Mouse (Mus musculus) cerebellum, adult 9-11 months (tissue): ENCODE measurements around the gene Micu1.
"Not testable (repeated sequence)": the region's sequence is repeated elsewhere in the genome, so short reads cannot be mapped to it uniquely, and the experiment has no call there.

ENCODE experiments used
- DNase-seq: peaks from one replicate; pipeline ENCODE4 v3.0.0; 2022

The Micu1 gene

DNA sequence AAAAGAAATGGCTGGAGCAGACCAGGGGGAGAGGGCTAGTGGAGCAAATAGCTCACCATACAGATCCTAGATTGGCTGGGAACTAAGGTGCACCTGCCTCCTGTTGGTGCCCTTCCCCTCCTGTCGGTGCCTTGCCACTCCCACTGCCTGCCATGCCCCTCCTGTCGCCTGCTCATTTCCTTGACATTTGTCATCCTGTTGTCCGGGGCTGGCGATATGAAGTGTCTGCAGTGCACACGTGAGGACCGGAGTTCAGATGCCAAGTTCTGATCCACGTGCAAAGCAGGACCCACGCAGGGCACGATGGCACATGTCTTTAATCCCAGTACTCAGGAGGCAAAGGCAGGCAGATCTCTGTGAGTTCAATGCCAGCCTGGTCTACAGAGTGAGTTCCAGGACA, 158.4 kb downstream of the Micu1 start:
- DNase-seq, result no peak

DNA sequence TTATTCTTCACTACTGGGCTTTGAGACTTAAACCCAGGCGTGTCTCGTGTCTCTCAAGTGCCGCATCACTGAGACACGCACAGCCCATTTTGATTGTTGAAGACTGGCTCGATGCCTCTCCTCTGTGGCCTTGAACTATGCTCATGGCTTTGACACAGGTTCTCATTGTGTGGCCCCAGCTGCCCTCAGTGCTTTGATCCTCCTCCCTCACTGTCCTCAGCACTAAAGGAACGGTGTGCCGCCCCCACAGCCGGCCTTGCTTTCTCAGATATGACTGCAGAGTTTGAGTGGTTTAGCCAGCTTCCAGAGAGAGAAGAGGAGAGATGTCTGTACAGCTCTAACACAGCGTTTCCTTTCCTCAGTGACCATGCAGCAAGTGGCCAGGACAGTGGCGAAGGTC, 158.9 kb downstream of the Micu1 start:
- DNase-seq, result no peak

DNA sequence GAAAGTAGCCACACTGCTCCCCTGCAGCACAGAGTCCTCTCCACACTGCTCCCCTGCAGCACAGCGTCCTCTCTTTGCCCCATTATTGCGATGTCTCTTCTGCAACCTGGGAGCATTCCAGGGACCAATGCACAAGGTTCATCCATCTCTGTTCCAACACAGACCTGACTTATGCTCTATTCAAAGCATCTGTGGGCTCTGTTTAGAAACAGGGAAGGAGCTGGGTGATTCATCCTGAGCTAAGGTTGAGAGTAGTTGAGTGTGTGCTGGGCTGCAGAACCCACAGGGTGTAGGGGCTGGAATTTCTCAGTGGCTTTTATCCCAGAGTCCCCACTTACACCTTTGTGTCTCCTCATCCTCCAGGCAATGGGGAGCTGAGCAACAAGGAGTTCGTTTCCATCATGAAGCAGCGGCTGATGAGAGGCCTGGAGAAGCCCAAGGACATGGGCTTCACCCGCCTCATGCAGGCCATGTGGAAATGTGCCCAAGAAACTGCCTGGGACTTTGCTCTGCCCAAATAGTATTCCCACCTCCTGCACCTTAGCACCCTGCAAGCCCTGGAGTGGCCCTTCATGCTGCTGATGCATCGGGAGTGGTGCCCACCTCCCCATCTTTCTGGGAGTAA, 160.7 kb downstream of the Micu1 start:
- no peak for DNase-seq

DNA sequence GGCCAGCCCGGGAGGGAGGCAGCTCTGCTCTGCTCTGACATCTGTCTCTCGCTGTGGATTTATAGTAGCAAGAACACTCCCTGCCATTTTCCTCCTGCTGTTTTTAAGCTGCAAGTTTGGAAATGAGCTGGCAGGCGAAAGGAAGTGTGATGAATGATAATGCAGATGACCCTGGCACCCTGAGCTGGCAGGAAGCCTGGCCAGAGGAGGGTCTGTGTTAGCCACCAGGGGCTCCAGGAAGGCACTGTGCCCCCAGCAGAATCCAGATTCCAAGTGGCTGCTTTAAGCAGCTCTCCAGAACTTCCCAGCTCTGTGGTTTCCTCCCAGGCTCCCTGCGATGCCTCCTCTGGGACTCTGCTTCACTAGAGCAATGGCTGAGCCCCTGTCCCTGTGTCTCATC, 161.3 kb downstream of the Micu1 start:
- no peak for DNase-seq

DNA sequence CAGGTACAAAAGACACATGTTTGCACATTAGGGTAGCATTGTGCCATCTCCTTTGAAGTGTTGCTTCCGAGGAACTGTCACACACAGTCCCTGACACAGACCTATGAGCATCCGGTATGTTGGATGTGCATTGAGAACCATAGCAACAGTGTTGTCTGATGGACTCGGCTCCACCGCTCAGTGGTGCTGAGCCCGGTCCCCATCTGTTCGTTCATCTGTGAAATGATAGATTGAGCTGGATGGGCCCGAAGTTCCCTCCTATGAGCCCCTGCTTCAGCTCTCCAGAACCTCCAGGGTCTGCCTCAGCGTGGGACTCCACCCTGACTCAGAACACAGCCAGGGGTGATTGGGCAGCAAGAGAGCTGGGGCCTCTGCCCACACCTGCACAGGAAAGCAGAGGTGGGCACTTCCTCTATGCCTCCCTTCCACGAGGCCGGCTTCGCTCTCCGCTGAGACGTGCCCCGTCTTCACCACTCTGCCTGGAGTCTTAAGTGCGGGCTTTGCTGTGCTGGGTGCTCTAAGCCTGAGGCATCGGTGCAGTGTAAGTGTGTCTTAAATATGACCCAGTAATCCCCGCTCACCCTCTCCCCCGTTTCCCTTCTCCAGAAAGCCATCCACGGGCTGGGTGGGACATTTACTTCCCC, 162.1 kb downstream of the Micu1 start:
- DNase-seq, result no peak

DNA sequence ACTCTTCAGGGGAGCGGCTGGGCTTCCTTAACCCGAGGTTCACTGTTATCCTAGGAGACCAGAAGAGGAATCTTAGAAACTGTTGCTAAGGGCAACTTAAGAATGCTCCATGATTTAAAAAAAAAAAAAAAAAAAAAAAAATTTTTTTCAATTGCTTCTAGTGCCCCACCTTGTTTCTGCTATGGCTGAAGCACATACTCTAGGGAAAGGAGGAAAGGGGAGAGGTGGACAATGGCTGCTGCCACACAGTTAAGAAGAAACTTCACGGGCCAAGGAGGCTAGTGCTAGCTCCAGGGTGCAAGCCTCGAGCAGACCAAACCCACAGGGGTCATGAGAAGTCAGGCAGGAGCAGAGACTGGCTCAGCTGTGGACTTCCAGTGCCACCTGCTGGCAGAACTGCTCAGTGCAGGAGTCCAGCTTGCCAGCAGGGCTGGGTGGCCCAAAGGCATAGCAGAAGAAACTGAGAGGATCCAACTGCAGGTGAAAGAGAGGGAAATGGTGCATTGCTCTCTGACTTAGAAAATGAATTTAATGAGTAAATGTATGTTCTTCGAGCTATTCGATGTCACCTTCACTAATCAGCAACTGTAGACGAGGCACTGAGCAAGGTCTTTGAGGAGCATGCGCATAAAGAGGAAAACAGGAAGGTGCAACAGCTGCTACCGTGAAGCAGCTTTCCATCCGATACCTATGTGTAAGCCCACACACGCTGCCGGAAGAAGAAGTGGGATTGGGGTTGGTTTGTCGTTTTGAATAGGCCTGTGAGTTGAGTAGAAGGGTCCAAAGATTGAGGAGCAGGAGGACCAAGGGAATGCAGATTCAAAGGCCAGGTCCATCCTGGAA, 162.8 kb downstream of the Micu1 start:
- peak; percentile 75 for DNase-seq

DNA sequence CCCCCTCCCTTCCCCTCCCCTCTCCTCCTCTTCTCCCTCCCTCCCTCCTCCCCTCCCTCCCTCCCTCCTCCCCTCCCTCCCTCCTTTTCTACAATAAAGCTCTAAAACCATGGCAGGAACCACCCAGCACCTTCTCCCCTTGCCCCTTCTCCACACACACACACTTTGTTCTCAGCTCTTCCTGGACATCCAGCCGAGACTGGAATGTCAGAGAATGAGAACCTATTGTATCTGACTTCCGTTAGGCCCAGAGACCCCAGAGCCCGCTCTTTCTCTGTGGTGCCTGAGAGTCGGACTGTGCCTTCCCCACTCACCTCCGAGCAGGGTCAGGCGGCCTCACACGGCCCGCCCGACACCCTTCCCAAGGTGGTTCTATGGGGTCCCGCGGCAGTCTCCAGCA, 166.0 kb downstream of the Micu1 start:
- DNase-seq, result no peak

DNA sequence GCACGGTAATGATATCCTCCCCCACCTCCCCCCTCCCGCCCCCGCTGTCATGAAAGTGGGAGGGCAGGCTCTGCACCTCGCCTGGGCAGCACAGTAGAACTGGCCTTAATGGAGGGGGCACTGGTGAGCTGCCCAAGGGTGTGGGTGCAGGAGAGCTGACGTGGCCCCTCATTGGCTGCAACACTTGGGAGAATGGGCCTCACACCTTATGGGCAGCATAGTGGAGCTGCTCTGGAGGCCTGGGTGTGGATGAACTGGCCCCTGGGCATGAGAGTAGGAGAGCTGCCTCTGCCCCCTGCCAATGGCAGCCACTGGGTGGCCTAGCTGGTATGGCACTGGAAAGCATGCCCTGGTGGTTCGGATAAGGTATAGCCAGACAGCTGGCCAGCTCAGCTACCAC, 167.8 kb downstream of the Micu1 start:
- no peak for DNase-seq

DNA sequence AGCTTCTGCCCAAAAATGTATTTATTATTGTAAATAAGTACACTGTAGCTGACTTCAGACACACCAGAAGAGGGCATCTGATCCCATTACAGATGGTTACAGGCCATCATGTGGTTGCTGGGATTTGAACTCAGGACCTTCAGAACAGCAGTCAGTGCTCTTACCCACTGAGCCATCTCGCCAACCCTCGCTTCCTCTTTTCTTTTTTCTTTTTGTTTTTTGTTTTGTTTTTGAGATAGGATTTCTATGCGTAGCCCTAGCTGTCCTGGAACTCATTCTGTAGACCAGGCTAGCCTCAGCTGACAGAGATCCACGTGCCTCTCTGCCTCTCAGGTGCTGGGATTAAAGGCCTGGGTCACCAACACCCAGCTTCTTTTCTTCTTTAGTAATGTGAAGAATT, 170.4 kb downstream of the Micu1 start:
- DNase-seq, result not testable (repeated sequence)

DNA sequence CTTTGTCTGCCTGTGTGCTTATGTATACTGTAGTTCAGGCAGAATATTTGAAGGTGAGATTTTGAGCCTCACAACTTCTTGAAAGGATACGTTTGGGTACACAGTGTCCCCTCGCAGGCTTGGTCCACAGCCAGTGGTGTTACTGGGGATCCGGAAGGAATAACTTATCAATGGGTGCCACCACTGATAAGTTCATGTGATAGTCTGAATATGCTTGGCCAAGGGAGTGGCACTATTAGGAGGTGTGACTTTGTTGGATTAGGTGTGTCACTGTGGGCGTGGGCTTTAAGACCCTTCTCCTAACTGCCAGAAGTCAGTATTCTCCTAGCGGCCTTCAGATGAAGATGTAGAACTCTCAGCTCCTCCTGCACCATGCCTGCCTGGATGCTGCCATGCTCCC, 170.9 kb downstream of the Micu1 start:
- DNase-seq, result no peak

DNA sequence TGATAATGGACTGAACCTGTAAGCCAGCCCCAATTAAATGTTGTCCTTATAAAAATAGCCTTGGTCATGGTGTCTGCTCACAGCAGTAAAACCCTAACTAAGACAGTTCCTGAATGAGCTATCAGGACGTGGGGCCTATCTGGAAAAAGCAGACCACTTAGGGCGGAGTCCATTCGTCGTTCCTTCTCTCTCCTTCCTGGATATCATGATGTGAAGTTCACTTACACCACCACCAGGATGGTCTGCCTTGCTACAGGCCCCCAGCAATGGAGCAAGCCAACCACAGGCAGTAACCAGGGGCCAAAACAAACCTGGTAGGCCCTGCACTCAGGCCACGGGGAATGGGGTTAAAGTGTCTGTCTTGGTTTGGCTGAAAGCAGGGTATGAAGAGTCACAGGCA, 171.3 kb downstream of the Micu1 start:
- DNase-seq, result no peak

DNA sequence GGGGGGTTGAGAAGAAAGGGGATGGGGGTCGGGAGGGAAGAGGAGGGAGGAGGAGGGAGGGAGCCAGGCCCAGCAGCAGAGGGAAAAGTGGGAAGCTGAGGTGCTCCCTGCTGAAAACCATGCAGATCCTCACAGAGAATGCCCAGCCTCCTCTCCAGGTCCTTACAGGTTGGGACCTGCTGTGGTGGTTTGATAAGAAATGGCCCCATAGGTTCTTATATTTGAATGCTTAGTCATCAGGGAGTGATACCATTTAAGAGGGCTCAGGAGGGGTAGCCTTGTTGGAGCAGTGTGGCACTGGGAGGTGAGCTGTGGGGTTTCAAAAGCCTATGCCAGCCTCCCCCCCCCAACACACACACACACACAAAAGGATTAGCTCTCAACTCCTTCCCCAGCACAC, 173.1 kb downstream of the Micu1 start:
- no peak for DNase-seq

DNA sequence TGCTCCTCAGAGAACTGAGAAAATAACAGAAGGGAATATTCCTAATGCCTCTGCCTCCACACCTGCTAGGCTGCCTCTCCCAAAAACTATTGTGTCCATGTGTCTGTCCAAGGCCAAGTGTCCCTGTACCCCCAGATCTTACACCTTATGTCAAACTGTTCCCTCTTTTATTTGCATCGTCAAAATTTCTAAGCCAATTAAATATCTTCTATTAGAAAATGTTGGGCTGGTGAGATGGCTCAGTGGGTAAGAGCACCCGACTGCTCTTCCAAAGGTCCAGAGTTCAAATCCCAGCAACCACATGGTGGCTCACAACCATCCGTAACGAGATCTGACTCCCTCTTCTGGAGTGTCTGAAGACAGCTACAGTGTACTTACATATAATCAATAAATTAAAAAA, 174.4 kb downstream of the Micu1 start:
- not testable (repeated sequence) for DNase-seq

DNA sequence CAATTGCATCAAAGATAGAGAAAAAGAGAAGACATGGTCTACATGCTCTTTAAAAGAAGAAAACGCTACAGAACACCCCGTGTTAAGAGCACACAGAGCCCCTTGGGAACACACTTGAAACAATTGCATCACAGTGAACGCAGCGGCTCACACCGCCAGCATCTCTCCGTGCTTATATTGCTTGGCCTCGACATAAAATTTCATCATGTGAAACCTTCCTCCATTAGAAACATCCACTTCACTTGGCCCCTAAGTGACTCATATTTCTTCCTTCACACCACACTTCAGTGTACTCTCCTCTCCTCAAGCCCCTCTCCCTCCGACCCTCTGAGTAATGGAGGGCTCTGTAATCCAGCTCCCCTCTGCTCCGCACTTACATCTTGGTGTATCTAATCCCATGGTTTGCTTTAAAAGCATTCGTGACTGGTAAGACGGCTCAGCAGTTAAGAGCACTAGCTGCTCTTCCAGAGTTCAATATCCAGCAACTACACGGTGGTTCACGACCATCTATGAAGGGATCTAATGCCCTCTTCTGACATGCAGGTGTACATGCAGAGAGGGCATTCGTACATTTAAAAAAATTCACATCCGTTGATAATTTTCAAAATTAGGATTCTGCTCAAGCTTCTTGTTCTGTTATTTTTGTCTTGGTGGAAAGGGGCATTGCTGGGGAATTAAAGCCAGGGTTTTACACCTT, 175.3 kb downstream of the Micu1 start:
- DNase-seq, result no peak

DNA sequence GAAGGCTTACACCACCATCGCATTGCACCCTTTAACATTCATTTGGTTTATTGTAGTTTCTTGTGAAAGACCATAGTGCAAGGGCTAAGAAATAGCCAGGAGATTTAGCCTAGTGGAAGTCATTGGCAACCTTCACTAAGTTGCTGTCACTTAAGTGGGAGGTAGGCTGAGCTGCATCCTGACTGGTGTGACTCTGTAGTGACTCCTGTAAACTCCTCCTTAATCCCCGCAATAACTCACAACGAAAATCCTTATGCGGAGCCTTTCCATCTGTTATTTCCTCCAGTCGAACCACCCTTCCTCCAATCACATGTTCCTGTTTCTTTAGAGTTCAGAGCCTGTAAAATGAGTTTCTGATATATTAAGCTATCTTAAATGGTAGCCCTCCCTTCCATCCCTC, 176.5 kb downstream of the Micu1 start:
- peak; percentile 56 for DNase-seq

DNA sequence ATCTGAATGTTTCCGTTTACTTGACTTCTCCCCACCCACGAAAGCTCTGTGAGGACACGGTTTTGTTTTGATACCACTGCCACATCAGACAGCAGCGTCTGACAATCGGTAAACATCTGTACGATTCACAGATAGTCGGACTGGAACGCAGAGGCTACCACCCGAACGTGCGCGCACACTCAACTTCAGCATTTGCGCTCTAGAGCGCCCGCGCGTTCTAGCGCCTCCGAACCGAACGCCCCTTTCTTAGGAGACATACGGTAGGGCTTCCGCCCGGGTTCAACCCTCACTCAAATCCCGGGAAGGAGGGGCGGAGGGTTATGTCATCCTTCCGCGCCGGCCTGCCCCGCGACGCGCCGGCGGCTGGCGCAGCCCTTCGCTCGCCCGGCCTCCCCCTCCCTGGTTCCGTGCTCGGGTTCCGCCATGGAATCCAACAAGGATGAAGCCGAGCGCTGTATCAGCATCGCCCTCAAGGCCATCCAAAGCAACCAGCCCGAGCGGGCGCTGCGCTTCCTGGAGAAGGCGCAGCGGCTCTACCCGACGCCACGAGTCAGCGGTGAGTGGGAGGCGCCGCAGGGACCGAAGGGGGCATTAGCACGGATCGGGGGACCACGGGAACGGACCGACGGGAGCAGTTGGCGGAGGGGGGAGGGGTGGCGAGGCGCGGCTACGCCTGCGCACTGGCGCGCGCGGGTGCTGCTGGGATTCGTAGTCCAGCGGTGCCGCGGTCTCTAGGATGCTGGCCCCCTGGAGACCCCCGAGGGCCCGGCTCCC, 177.2 kb downstream of the Micu1 start, which contains the start of gene Dnajb12:
TSS of gene Dnajb12 (plus strand) at position 302 of the 774 bp plus-strand sequence.
- peak; percentile 96 for DNase-seq

DNA sequence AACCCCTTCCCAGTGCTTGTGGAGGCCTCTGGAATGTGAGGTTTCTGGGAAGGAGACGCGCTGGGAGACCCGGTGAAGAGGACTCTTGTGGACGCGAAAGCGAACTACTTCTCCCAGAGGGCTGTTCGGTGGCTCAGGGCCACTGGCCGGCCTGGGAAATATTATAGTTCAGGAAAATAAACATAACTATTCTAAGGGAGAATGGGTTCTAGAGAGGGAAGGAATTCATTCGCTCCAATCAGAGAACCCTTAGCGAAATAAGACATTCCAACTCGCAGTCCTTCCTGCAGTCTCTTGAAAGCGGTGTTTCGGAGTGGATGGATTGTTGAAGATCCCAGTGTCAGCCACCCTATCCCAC, 177.7 kb downstream of the Micu1 start:
- DNase-seq, result no peak

DNA sequence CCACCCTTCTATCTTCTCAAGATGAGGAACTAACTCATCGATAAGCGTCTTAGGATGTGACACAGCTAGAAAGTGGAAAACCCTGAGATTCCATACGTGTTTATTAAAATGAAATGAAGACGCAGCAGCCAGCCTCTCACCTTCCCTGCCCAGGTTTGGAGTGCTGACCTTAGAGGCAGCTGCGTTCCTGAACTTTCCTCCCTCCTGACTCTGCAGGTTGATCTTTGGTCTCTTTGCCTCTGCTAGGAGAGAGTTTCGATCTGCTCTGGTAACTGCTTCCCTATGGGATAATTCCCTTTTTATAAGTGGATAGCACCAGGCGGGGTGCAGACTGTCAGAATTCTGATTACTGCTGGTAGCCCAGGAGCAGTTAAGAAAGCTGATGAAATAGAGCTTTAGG, 178.6 kb downstream of the Micu1 start:
- DNase-seq, result peak; percentile 34

DNA sequence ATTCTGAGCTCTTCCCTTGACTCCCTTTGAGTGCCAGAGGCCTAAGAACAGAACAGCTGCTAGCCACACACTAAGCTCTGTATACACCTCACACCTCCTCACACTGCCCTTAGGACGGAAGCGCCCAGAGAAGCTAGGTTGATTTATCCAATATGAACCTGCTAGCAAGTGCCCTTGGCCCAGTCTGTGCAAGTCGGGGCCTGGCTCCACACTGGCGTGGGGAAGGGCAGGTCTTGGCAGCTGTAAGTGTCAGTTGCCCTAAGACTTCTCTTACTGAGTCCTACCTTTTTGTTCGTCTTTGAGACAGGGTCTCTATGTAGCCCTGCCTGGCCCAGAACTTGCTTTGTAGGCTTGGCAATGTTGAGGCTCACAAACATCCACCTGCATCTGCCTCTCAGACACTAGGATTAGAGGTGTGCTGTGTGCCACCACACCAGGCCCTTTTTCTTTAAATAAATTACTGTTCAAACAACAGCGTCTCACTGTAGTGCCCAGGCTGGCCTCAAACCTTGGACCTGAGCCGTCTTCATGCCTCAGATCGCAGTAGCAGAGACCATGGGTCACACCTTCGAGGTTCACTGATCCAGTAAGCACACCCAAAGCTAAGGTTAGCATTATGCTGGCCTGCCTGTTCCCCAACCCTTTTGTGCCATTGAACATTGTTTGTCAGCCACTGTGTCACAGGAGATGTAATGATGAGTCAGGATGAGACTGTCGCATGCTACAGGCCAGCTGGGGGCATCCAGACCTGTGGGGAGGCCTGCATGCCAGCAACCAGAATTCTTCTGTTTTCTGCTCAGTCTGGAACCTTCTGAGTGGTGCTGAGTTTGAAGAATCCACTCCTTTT, 182.3 kb downstream of the Micu1 start:
- no peak for DNase-seq

DNA sequence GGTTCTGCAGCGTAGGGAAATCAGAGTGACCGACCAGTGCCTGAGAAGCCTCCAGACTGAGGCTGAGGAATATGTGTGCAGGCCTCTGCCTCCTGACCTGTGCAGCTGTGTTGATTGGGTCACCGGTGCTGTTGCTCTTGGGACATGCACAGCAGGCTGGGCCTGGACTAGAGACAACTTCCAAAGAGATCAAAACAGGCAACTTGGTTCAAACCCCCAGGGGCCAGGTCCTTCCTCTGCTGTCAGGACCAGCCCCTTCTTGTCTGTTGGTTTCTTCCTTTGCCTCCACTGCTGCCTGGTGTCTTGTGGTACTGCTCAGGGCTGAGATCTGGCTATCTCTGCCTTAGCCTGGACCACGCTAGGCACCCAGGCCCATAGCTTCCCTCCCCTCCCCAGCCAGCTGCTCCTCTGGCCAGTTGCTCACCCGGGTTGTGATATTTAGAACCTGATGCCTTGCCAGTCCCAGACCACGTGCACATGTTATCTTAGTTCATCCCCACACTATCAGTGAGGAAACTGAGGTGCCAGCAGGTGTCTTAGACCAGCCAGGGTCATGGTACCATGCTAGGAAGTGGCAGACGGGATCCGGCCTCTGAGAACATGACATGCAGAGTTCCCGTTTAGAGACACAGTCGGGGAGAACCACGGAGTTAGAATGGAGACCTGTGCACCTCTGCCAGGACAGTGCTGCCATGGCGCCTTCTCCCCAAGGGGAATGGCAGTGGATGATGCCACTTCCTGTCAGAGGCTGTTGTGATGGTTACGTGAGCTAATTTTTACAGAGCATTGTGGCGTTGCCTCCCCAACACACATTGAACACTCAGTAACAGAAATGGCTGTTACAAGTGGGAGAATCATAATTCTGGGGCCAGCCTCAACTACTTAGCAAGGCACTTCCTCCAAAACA, 183.2 kb downstream of the Micu1 start:
- DNase-seq, result no peak

DNA sequence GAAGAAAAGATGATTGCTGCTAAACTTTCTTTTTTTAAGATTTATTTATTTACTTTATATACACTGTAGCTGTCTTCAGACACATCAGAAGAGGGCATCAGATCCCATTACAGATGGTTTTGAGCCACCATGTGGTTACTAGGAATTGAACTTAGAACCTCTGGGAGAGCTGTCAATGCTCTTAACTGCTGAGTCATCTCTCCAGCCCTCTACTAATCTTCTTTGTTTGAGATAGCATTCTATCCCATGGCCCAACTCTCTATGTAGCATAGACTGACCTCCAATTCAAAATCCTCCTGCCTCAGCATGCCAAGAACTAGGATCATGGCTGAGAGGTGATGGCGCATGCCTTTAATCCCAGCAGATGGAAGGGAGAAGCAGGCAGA, 183.8 kb downstream of the Micu1 start:
- DNase-seq, result no peak
